Mouse (Mus musculus) heart, adult 2 months (tissue): Measurements from ENCODE around the gene Krtcap2.

Source experiments
- CTCF ChIP-seq: fragments of 200-600 bp; IDR thresholded peaks from 2 replicates; pipeline ENCODE4 v1.8.1; 2022; ENCODE audit warnings: antibody characterized with exemption, mild to moderate bottlenecking, moderate library complexity
- EP300 ChIP-seq: fragments of 200-500 bp; IDR thresholded peaks from 2 replicates; pipeline ENCODE4 v1.6.1; 2011; ENCODE audit warnings: low read depth, low read length, control low read depth; ENCODE audit not compliant: insufficient read depth
- POLR2A ChIP-seq: fragments of 200-500 bp; IDR thresholded peaks from 2 replicates; pipeline ENCODE4 v1.6.1; 2011; ENCODE audit warnings: mild to moderate bottlenecking, low read depth, low read length, control low read depth; ENCODE audit not compliant: insufficient read depth

DNA sequence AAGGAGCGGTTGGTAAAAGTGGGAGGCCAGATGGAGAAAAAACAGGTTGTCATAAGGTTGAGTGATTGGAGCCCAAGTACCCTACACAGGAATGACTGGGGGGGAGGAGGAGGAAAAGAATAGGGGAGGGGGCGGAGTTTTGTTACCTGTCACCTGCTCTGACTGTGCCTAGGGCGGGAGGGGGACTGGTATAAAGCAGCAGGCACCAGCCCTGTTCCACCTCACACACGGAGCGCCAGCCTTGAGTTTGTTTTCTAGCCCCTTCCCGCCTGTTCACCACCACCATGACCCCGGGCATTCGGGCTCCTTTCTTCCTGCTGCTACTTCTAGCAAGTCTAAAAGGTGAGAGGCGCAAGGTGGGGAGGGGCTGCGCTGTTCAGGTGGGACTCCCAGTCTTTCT lies 16.9 kb upstream of the Krtcap2 start, which contains the start of gene Muc1:
- TF ChIP-seq CTCF (no peak), POLR2A (no peak), EP300 (no peak)
